Mouse (Mus musculus) ES-Bruce4 (cell line): ENCODE measurements around the gene Acoxl. TPM values are rescaled to one million over a fixed set of nuclear protein-coding genes. Genes with fewer than 3 reads are reported as not detected.

ENCODE experiments used
- H3K27ac ChIP-seq: 2 replicates; pipeline ENCODE4 v1.5.1; 2012; ENCODE audit warnings: low read length, inconsistent platforms; ENCODE audit not compliant: insufficient read depth
- H3K27me3 ChIP-seq: 2 replicates; pipeline ENCODE4 v1.6.1; 2012; ENCODE audit warnings: mild to moderate bottlenecking, low read length, inconsistent platforms; ENCODE audit not compliant: control insufficient read depth, poor library complexity, insufficient read depth, severe bottlenecking
- H3K36me3 ChIP-seq: 2 replicates; pipeline ENCODE4 v1.6.1; 2012; ENCODE audit warnings: inconsistent platforms, mild to moderate bottlenecking, low read length, moderate library complexity; ENCODE audit not compliant: control insufficient read depth, poor library complexity, insufficient read depth, severe bottlenecking
- H3K4me1 ChIP-seq: one replicate; pipeline ENCODE4 v1.8.1; 2011; ENCODE audit warnings: low read length; ENCODE audit not compliant: control insufficient read depth, insufficient read depth
- H3K4me3 ChIP-seq: 2 replicates; pipeline ENCODE4 v1.5.1; 2011; ENCODE audit warnings: low read depth, mild to moderate bottlenecking, low read length
- H3K9ac ChIP-seq: 2 replicates; pipeline ENCODE4 v1.6.1; 2012; ENCODE audit warnings: low read depth, mild to moderate bottlenecking, inconsistent platforms; ENCODE audit not compliant: poor library complexity, severe bottlenecking
- H3K9me3 ChIP-seq: replicated peaks from 2 replicates; pipeline ENCODE4 v1.6.1; 2012; ENCODE audit warnings: mild to moderate bottlenecking, low read length, inconsistent platforms; ENCODE audit not compliant: control insufficient read depth, poor library complexity, insufficient read depth, severe bottlenecking
- CTCF ChIP-seq: IDR thresholded peaks from one replicate; pipeline ENCODE4 v1.8.1; 2011; ENCODE audit warnings: low read depth, low read length
- EP300 ChIP-seq: IDR thresholded peaks from 2 replicates; pipeline ENCODE4 v1.6.1; 2011; ENCODE audit warnings: low read depth, low read length; ENCODE audit not compliant: insufficient read depth
- POLR2A ChIP-seq: IDR thresholded peaks from one replicate; pipeline ENCODE4 v1.8.1; 2011; ENCODE audit warnings: low read length; ENCODE audit not compliant: insufficient read depth
- polyA plus RNA-seq: library from polyadenylated mRNA; stranded (reverse); fragments of >200 nt; gene quantifications from 2 replicates; pipeline ENCODE4 v1.2.4, GENCODE M21; 2011; ENCODE audit warnings: low read depth; ENCODE audit not compliant: missing spikeins, insufficient read depth, insufficient read length

Acoxl gene
- polyA plus RNA-seq, 1 experiment, result not detected

DNA sequence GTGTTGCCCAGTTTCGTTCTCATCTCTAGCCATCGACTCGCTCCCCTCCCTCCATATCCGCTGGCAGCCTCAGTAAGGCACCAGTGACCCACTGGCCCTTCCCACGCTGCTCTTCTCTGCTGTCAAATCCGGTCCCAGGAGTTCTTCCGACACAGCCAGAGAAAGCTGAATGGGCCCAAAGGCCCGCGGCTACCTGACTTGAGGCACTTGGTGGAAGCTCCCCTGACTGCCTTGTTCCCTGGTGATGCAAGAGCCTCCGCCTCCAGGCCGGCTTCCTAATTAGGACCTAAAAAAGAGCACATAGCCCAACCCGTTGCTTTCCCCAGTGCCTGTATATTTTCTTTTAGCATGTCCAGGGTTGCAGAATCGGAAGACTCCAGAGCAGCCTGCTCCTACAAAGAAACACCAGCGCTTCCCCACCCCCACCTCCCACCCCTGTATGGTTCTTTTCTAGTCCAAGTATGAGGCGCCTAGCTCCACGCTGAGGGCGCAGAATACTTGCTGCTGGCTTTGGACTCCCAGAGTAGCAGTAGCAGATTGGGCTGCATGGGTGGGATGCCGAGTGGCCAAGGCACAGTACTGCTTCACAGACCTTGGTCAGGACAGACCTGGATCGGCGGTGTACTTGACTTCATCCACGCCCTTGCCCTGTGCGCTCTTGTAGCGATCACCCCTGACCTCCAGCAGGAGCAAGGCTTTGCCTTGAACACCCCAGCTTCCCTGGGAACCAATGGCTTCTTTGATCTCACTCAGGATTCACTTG lies 285.4 kb downstream of the Acoxl start:
- Histone ChIP-seq H3K9me3 (no peaks in the 10 kb centered on the region), H3K9ac (peak overlapping the region; percentile 38), H3K4me3 (peak overlapping the region; percentile 76), H3K27ac (no peak overlapping the region), H3K36me3 (peaks cover 4% of the 10 kb centered on the region; the same call in 1 of the 2 replicates), H3K4me1 (peaks cover 4% of the 10 kb centered on the region), H3K27me3 (no peaks in the 10 kb centered on the region)
- TF ChIP-seq POLR2A (no peak), EP300 (no peak), CTCF (no peak)

DNA sequence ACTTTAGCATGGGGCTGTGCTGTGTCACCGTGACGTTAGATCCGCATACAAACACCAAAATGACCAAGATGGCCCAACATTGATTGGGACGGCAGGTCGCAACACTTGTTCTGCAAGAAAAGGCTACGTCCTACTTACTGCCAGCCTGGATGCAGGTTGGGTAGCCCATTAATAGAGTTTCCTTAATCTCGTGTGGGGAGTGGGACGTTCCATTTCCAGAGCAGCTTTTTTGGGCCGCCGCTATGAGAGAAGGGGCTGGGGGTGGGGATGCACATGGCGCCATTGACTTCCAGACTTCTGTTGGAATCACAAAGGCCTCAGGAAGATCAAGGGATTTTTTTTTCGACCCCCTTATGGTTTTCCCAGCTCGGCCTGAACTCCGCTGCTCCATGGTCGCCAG lies 286.0 kb downstream of the Acoxl start:
- Histone ChIP-seq H3K4me3 (peak overlapping the region; percentile 76), H3K9ac (peak overlapping the region; percentile 38), H3K27ac (no peak overlapping the region), H3K36me3 (peaks cover 7% of the 10 kb centered on the region), H3K27me3 (no peaks in the 10 kb centered on the region), H3K4me1 (peaks cover 4% of the 10 kb centered on the region), H3K9me3 (no peaks in the 10 kb centered on the region)
- TF ChIP-seq CTCF (no peak), POLR2A (no peak), EP300 (no peak)

DNA sequence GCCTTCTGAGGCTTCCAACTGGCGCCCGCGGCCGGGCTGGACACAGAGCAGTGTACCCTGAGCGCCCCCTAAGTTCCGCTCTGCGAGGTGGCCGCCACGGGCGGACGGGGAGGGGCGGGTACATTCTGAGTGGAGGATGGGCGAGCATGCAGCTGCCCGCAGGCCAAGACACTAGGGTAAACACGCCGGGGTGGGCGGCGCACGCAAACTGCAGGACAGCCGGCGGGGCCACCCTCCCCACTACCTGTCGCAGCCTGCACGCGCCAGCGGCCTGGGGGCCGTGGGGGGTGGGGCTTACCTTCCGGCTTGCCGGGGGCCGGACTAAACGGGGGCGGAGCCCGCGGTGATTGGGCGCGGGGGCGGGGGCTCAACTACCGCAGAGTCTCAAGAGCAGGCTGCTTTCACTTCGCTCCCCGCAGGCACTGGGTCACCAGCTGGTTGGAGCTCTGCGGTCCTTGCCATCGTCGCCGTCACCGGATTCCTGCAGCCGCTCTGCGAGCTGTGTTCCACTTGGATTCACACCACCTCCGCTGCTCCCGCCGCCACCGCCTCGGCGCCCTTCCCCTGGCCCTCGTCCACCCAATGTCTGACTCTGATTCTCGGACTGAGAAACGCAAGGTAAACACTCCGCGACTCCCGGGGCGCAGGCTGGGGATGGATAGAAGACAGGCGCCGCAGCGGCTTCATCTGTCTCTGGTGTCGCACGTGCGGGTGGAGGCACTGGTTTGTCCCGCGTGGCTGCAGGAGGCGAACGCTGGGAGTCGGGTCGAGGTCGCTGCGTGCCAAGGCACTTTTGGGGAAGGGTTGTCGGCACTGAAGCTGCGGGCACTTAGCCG lies 287.2 kb downstream of the Acoxl start, which contains the start of gene Bcl2l11:
Gene Bcl2l11, plus strand, starts transcription at position 404 of the 836 bp plus-strand sequence.
- peaks cover 4% of the 10 kb centered on the region for H3K4me1 ChIP-seq
- H3K36me3 ChIP-seq, result peaks cover 17% of the 10 kb centered on the region
- H3K9me3 ChIP-seq, result no peaks in the 10 kb centered on the region
- H3K9ac ChIP-seq, result peak within 1 kb of the TSS; percentile 77
- H3K27ac ChIP-seq, result no peak within 1 kb of the TSS
- TF ChIP-seq EP300, result peak; percentile 72
- peak; percentile 15 for TF ChIP-seq CTCF
- TF ChIP-seq POLR2A, result peak; percentile 96
- peak within 1 kb of the TSS; percentile 91 for H3K4me3 ChIP-seq
- H3K27me3 ChIP-seq, result no peaks in the 10 kb centered on the region

DNA sequence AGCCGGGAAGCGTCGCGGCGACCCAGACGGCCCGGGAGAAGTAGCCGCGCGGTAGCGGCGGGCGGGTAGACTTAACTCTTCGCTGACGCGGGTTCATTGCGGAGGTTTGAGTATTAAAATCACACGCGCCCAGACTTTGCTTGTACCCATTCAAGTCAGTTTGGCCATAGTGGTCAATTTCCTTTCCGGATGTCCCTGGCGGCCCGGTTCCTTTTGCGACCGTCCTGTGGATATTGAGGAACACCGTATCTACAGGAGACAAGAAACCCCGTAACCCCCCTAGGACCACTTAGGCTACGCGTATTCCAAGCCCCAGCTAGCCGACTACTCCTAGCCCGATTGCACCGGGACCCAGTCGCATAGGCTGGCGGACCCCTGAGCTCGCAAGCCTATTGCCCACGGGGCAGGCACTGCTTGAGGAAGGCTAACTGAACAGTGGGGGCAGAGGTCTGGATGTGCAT lies 287.9 kb downstream of the Acoxl start:
- Histone ChIP-seq H3K9me3 (no peaks in the 10 kb centered on the region), H3K4me1 (peaks cover 5% of the 10 kb centered on the region), H3K9ac (peak overlapping the region; percentile 77), H3K27ac (no peak overlapping the region), H3K4me3 (peak overlapping the region; percentile 91), H3K27me3 (no peaks in the 10 kb centered on the region), H3K36me3 (peaks cover 24% of the 10 kb centered on the region)
- TF ChIP-seq POLR2A, result no peak
- no peak for TF ChIP-seq EP300
- TF ChIP-seq CTCF, result no peak

DNA sequence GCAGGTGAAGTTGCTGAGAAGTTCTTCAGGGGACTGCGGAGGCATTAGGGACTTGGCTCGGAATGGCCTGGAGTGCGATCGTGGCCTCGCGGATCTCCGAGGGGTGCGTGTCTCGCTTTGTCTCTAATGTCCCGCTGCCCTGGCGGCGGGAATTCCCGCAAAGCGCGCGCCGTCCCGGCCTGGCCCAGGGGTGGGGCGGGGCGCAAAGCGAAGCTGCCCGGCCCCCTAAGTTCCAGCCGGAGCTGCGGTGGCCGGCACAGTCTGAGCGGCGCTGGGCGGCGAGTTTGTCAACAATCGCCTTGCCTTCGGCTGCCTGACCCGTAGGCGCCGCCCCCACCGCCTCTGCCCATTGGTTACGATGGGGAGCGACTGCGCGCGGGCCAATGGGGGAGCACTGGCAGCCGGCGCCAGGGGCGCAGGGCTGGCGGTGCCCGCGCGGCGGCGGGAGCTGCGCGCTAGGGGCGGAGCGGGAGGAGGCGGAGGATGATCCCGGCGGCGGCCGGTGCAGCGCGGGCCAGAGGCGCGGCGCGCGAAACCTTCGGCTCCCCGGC lies 288.5 kb downstream of the Acoxl start:
- peaks cover 5% of the 10 kb centered on the region for H3K4me1 ChIP-seq
- H3K27ac ChIP-seq, result no peak overlapping the region
- H3K27me3 ChIP-seq, result no peaks in the 10 kb centered on the region
- TF ChIP-seq EP300, result no peak
- TF ChIP-seq CTCF, result no peak
- no peak for TF ChIP-seq POLR2A
- H3K4me3 ChIP-seq, result peak overlapping the region; percentile 91
- H3K9me3 ChIP-seq, result no peaks in the 10 kb centered on the region
- peak overlapping the region; percentile 77 for H3K9ac ChIP-seq
- H3K36me3 ChIP-seq, result peaks cover 27% of the 10 kb centered on the region
